Mouse (Mus musculus): ENCODE results near the gene Kdm3a.
A peak's percentile ranks its signal among the peaks of the same experiment; 100 is the strongest.

The Kdm3a gene

GRCm38 (mm10) chr6:71569025-71569424, 63.8 kb downstream of the Kdm3a start:
- no peak for DNase-seq

- DNase-seq: no peak
These were observed 64.2 kb downstream of the Kdm3a start for GRCm38 (mm10) chr6:71568616-71569015.

- no peak for DNase-seq
These were observed 76.0 kb downstream of the Kdm3a start for GRCm38 (mm10) chr6:71556826-71557225.

GRCm38 (mm10) chr6:71555507-71555951, 77.3 kb downstream of the Kdm3a start:
- peak; percentile 32 for DNase-seq

GRCm38 (mm10) chr6:71543686-71544499, 88.9 kb downstream of the Kdm3a start, which contains the start of gene Chmp3:
Gene Chmp3, plus strand, starts transcription at chr6:71543797.
- DNase-seq: peak; percentile 97

Measured in lung, postnatal 14 days (tissue).